Mouse (Mus musculus) brain, embryonic 18.5 days (tissue): ENCODE data around the gene Kif19a.
A peak's percentile ranks its signal among the peaks of the same experiment; 100 is the strongest.

Source experiments
- DNase-seq: peaks from one replicate; pipeline ENCODE4 v3.0.0-alpha.2; 2012; ENCODE audit warnings: low read depth, low spot score

The Kif19a gene

GRCm38 (mm10) chr11:114764820-114765818 lies at the start of gene Kif19a:
TSS of gene Kif19a (plus strand) at chr11:114765388.
- no peak for DNase-seq

GRCm38 (mm10) chr11:114715531-114715930 lies 49.7 kb upstream of the Kif19a start:
- DNase-seq = no peak

- DNase-seq = no peak
These were observed 44.7 kb upstream of the Kif19a start for GRCm38 (mm10) chr11:114720535-114720934.

DNA sequence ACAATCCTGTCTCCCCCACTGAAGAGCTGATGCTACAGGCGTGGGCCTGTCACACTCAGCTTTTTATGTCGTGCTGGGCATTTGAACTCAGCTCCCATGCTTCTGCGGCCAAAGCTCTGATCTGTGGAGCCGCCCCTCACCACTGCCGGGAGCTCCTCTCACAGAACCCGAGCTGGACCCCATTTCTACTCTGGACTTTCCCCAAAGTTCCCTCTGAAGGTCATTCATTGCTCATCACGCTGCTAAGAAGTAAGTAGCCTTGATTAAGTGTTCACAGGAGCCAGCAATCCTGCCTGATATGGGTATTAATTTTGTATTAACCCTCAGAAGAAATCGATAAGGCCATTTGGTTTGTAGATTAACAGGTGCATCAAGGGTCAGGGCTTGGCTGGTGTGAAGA lies 42.8 kb upstream of the Kif19a start:
- no peak for DNase-seq

GRCm38 (mm10) chr11:114723030-114723429 lies 42.2 kb upstream of the Kif19a start:
- no peak for DNase-seq

- DNase-seq = no peak
These were observed 40.2 kb upstream of the Kif19a start for GRCm38 (mm10) chr11:114724787-114725590.

- DNase-seq = peak; percentile 52
These were observed 38.0 kb upstream of the Kif19a start, which contains the start of gene Dnaic2 for GRCm38 (mm10) chr11:114726965-114727825. TSS of gene Dnaic2 (plus strand) at chr11:114727408.

- DNase-seq = no peak
These were observed 37.4 kb upstream of the Kif19a start for GRCm38 (mm10) chr11:114727826-114728186.

DNA sequence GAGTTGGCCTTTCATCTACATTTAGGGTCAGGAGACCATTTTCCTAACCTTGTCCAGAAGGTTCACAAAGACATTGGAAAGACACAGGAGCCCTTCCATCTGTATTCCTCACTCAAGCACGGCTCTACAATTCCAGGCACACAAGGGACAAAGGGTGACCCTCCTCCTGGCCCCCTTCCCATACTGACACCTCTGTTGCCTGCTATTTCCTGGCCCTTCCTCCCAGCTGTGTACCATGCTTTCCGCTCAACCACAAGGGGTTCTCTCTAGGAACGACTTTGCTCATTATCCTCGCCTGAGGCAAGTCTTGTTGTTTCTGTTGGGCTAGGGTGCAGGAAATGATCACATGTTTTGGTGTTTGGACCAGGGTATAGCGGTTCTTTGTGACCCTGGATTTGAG lies 36.9 kb upstream of the Kif19a start:
- no peak for DNase-seq

DNA sequence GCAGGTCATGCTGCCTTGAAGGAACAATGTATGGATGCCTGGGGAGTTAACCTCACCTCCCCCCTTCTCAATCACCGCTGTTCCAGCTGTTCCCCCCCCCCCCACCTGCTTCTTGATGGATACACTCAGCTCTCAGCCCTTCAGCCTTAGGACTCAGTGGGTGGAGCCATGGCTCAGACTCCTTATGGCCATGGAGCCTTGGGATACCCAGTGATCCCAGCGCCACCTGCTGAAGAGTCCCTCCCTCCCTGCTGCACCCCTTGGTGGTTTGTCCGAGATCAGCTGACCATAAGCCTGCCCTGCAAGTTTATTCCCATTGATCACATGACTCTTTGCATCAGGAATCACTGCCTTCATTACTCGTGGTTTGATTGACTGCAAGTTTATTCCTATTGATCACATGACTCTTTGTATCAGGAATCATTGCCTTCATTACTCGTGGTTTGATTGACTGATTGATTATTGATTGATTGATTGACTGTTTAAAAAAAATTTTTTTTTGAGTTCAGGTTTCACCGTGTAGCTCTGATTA lies 35.3 kb upstream of the Kif19a start:
- DNase-seq = no peak

DNA sequence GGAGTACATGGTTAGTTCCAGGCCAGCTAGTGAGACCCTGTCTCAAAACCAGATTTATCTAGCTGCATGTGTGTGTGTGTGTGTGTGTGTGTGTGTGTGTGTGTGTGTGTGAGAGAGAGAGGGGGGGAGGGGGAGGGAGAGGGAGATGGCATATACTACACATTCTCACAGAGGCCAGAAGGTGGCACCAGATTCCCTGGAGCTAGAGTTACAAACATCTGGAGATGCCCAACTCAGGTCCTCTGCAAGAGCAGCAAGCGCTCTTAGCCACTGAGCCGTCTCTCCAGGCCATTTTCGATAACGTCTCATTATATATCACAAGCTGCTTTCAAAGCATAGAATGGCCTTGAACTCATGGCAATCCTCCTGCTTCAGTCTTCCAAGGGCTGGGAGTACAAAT lies 33.5 kb upstream of the Kif19a start:
- no peak for DNase-seq

DNA sequence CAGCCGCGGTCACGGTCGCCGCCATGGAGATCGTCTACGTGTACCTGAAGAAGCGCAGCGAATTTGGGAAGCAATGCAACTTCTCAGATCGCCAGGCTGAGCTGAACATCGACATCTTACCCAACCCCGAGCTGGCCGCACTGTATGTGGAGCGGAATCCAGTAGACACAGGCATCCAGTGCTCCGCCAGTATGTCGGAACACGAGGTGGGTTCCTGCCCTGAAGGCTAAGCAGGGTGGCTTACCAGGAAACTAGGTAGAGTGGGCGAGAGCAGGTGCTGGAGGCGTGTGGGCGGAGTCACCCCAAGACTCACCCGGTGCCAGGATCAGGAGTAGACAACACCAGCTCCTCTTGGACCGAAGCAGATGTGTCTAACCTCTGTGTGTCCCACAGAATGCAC lies 32.3 kb upstream of the Kif19a start:
- no peak for DNase-seq

DNA sequence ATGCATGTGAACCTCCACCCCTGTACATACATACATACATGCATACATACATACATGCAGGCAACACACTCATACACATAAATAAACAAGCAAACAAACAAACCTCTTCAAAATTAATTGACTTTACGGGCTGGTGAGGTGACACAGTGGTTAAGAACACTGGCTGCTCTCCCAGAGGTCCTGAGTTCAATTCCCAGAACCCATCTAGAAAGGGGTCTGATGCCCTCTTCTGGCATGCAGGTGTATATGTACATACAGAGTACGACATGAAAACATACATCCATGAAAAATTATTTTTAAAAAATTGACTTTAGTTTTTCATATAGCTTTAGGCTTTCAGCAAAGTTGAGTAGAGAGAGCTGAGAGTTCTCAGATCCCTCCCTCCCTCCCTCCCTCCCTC lies 29.1 kb upstream of the Kif19a start:
- DNase-seq = no peak

GRCm38 (mm10) chr11:114736913-114737624 lies 28.1 kb upstream of the Kif19a start:
- peak; percentile 30 for DNase-seq

DNA sequence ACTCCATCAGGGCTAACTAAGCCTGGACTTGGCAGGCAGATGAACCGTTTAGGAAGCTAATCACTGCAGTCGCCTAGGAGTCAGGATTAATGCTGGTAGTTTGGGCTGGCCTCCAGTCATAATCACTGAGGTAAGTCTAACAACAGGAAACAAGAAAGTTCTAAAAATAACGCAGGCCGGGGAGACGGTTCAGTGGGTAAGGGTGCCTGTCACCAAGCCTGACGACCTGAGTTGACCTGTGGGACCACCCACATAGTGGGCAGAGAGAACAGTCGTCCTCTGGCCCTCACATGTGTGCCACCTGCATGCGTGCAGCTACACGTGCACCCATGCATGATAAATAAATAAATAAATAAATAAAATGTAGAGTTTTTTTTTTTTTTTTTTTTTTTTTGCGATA lies 24.6 kb upstream of the Kif19a start:
- DNase-seq = no peak

GRCm38 (mm10) chr11:114741451-114741850 lies 23.7 kb upstream of the Kif19a start:
- no peak for DNase-seq

GRCm38 (mm10) chr11:114745134-114745533 lies 20.1 kb upstream of the Kif19a start:
- DNase-seq = peak; percentile 46

DNA sequence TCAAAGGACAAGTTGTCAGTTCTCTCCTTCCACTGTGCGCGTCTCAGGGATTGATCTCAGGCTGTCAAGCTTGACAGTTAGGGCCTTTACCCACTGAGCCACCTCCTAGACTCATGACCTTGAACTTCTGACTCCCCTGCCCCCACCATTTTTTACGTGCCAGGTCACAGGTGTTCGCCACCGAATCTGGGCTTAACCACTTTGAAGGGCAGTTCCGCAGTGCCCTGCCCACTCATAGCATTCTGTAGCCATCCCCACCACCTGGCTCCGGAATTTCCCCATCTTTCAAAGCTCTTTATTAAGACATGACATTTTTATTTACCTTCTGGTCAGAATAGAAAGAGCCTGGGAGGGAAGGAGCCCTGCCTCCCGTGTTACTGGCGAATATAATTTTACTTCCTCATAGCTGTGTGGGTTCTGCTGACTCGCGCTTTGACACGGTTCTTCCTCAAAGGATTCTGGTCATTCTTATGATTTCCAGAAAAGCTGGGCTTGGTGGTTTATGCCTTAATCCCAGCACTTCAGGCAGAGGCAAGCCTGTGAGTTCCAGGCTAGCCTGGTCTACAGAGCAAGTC lies 17.5 kb upstream of the Kif19a start:
- no peak for DNase-seq

GRCm38 (mm10) chr11:114769911-114770310 lies 4.7 kb downstream of the Kif19a start:
- DNase-seq = no peak

- DNase-seq = no peak
These were observed 6.7 kb downstream of the Kif19a start for GRCm38 (mm10) chr11:114771896-114772295.
